Mouse (Mus musculus): ENCODE results near the gene Slc22a20. TPM values are rescaled to one million over a fixed set of nuclear protein-coding genes. Genes with fewer than 3 reads are reported as not detected.

Slc22a20 gene
- not detected in 2 replicates for polyA plus RNA-seq (2012; ENCODE audit: low replicate concordance)

GRCm38 (mm10) chr19:5986043-5986442 lies at the start of gene Slc22a20:
Gene Slc22a20 (minus strand): TSS chr19:5986143.

GRCm38 (mm10) chr19:6015511-6016315 lies 29.8 kb upstream of the Slc22a20 start, which contains the start of gene Capn1:
Gene Capn1 (minus strand): TSS chr19:6015897.

GRCm38 (mm10) chr19:5963883-5964562 lies 21.9 kb downstream of the Slc22a20 start, which contains the start of gene Pola2:
Gene Pola2 (minus strand): TSS chr19:5964202.

GRCm38 (mm10) chr19:5924713-5925093 lies 61.2 kb downstream of the Slc22a20 start, which contains the start of gene Cdc42ep2:
Gene Cdc42ep2 (minus strand): TSS chr19:5924816.

Other genes with a start within 250 kb of the Slc22a20 start
- 2.3 and 4.5 TPM in 2 replicates for gene Ltbp3, start 245.2 kb downstream of the Slc22a20 start, polyA plus RNA-seq (2012; ENCODE audit: low replicate concordance)
- gene Scyl1, start 214.7 kb downstream of the Slc22a20 start, polyA plus RNA-seq (2012; ENCODE audit: low replicate concordance): 56.3 and 57.0 TPM in 2 replicates
- gene Frmd8, start 110.9 kb downstream of the Slc22a20 start, polyA plus RNA-seq (2012; ENCODE audit: low replicate concordance): 18.0 and 18.2 TPM in 2 replicates
- gene Slc25a45, start 108.3 kb downstream of the Slc22a20 start, polyA plus RNA-seq (2012; ENCODE audit: low replicate concordance): 0.65 and 5.0 TPM in 2 replicates
- gene Tigd3, start 92.0 kb downstream of the Slc22a20 start, polyA plus RNA-seq (2012; ENCODE audit: low replicate concordance): 1.4 and 2.3 TPM in 2 replicates
- 15.3 and 54.9 TPM in 2 replicates for gene Dpf2, start 73.1 kb downstream of the Slc22a20 start, polyA plus RNA-seq (2012; ENCODE audit: low replicate concordance)
- gene Cdc42ep2, start 61.3 kb downstream of the Slc22a20 start, polyA plus RNA-seq (2012; ENCODE audit: low replicate concordance): 1.8 and 1.9 TPM in 2 replicates
- 42.9 and 62.3 TPM in 2 replicates for gene Pola2, start 21.9 kb downstream of the Slc22a20 start, polyA plus RNA-seq (2012; ENCODE audit: low replicate concordance)
- gene Capn1, start 29.8 kb upstream of the Slc22a20 start, polyA plus RNA-seq (2012; ENCODE audit: low replicate concordance): 74.6 and 291 TPM in 2 replicates
- 304 and 363 TPM in 2 replicates for gene Syvn1, start 60.4 kb upstream of the Slc22a20 start, polyA plus RNA-seq (2012; ENCODE audit: low replicate concordance)
- gene Mrpl49, start 71.6 kb upstream of the Slc22a20 start, polyA plus RNA-seq (2012; ENCODE audit: low replicate concordance): 36.6 and 41.0 TPM in 2 replicates
- gene Fau, start 71.7 kb upstream of the Slc22a20 start, polyA plus RNA-seq (2012; ENCODE audit: low replicate concordance): 2,048 and 2,675 TPM in 2 replicates
- 70.2 and 84.6 TPM in 2 replicates for gene Znhit2, start 75.0 kb upstream of the Slc22a20 start, polyA plus RNA-seq (2012; ENCODE audit: low replicate concordance)
- 15.8 and 19.5 TPM in 2 replicates for gene Tm7sf2, start 82.2 kb upstream of the Slc22a20 start, polyA plus RNA-seq (2012; ENCODE audit: low replicate concordance)
- gene Vps51, start 91.1 kb upstream of the Slc22a20 start, polyA plus RNA-seq (2012; ENCODE audit: low replicate concordance): 35.5 and 99.7 TPM in 2 replicates
- not detected in 2 replicates for gene Tmem262, start 93.9 kb upstream of the Slc22a20 start, polyA plus RNA-seq (2012; ENCODE audit: low replicate concordance)
- gene Gm28374, start 96.1 kb upstream of the Slc22a20 start, polyA plus RNA-seq (2012; ENCODE audit: low replicate concordance): 0.28 and 0.30 TPM in 2 replicates
- gene Zfpl1, start 98.8 kb upstream of the Slc22a20 start, polyA plus RNA-seq (2012; ENCODE audit: low replicate concordance): 50.1 and 66.4 TPM in 2 replicates
- 7.7 and 8.7 TPM in 2 replicates for gene Cdca5, start 98.8 kb upstream of the Slc22a20 start, polyA plus RNA-seq (2012; ENCODE audit: low replicate concordance)
- 3.5 and 18.8 TPM in 2 replicates for gene AC131692.1, start 108.3 kb upstream of the Slc22a20 start, polyA plus RNA-seq (2012; ENCODE audit: low replicate concordance)
- gene Naaladl1, start 119.6 kb upstream of the Slc22a20 start, polyA plus RNA-seq (2012; ENCODE audit: low replicate concordance): 0.20 and 0.93 TPM in 2 replicates
- gene Sac3d1, start 132.5 kb upstream of the Slc22a20 start, polyA plus RNA-seq (2012; ENCODE audit: low replicate concordance): 87.4 and 104 TPM in 2 replicates
- gene Snx15, start 142.2 kb upstream of the Slc22a20 start, polyA plus RNA-seq (2012; ENCODE audit: low replicate concordance): 197 and 367 TPM in 2 replicates
- 0.21 and 2.0 TPM in 2 replicates for gene Batf2, start 154.8 kb upstream of the Slc22a20 start, polyA plus RNA-seq (2012; ENCODE audit: low replicate concordance)
- 33.5 and 55.6 TPM in 2 replicates for gene Arl2, start 155.4 kb upstream of the Slc22a20 start, polyA plus RNA-seq (2012; ENCODE audit: low replicate concordance)
- gene Majin, start 198.2 kb upstream of the Slc22a20 start, polyA plus RNA-seq (2012; ENCODE audit: low replicate concordance): not detected in 2 replicates
- gene Gpha2, start 240.2 kb upstream of the Slc22a20 start, polyA plus RNA-seq (2012; ENCODE audit: low replicate concordance): not detected in 2 replicates
- gene Ppp2r5b, start 249.7 kb upstream of the Slc22a20 start, polyA plus RNA-seq (2012; ENCODE audit: low replicate concordance): 283 and 355 TPM in 2 replicates